Mouse (Mus musculus) liver (tissue): ENCODE measurements around the gene Fam160a2.

ENCODE experiments used
- DNase-seq: peaks from one replicate; pipeline ENCODE4 v3.0.0-alpha.2; 2020; ENCODE audit warnings: mixed read lengths

Gene Fam160a2

DNA sequence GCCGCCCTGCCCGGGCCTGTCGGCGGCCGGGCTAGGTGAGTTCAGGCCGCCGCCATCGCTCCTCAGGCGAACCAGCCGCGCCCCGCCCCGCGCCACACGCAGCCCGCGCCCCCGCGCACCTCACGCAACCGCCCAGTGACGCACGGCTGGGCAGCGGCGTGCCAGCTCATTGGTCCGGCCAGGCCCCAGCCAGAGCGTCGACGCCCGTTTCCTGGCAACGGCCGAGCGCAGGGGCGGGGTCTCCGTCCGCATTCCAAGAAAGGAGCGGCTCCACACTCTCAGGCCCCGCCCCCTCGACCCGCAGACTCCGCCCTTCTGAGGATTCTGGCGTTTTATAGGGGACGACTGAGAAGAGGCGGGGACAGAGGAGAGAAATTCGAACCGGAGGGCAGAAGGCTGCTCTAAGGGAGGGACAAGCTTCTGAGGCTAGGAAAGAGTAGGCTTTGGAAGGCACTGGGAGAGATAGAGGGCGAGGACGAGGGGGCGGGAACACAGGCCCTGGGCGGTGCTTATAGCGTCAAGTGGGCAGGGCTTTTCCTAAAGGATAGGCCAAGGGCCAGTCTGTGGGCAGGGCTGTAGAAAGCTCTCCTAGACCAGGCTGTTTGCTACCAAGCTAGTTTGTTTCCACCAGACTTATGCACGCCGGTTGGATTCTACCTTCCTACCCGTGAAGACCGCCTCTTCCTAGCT lies at the start of gene Fam160a2:
Gene Fam160a2 (minus strand): TSS at position 120 of the 690 bp plus-strand sequence.
- peak; percentile 100 for DNase-seq

DNA sequence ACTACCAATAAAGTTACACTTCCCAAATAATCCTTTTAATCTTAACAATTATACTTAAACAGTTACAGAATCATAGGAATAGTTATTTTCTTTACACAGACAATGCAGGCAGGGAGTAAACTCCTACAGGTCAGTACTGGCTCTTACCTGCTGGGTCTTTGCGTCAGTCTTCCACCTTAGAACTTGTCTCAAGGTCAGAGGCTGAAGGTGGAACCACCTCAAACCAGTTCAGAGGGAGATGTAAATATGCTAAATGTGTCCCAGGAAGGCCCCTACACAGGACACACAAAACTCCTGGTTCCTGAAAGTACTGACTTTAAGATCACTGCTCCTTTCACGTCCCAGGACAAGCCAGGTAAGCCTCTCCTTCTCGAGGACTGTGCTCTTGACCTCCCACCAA lies 45.2 kb upstream of the Fam160a2 start:
- DNase-seq, result no peak

DNA sequence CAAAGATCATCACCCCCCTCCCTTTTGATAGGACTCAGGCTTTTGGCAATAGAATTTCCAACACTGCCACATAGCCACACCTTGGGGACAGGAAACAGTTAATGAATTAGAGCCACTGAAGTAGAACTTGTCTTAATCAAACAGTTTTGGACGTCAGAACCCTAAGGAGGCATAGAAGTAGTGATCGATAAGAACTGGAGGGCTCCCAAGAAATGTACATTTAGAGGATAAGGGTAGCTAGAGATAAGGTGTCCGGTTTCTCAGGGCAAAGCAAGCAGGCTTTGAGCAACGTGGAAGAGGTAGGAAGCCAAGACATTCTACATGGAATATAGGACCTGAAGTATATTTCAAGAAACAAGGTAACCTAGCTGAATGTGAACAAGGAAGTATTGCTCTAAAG lies 41.6 kb upstream of the Fam160a2 start:
- DNase-seq, result no peak

DNA sequence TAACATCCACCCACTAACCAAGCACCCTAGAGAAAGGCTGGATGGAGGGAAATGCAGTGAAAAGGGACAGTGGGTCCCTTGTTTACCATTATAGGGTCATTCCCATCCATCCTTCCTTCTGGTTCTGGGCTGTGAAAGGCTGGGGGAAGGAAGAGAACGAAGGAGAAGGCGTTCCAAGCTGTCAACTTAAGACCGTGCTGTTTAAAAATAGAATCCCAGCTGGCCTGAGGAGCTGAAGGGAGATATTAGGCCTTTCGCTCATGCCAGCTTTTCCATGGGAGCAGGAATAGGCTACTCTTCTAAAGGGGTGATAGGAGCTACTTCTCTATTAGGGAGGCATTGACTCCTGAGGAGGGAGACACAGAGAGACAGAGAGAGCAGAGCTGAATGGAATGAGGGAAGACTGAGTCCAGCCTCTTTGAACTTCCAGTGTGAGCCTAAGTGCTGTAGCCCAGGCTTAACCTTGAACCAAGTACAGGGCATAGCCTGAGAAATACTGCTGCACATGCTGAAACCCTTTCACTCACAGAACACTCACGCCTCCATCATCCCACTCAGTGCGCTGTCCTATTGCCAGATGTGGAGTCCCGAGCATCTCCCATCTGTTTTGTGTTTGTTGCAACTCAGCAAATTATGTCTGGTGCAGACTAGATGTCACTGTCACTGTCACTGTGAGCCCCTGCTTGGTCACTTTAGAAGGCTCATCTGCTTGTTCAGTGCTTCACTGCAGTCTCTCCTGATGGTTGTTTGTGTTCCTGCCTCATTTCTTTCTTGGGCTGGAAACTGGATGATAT lies 38.3 kb upstream of the Fam160a2 start:
- no peak for DNase-seq

DNA sequence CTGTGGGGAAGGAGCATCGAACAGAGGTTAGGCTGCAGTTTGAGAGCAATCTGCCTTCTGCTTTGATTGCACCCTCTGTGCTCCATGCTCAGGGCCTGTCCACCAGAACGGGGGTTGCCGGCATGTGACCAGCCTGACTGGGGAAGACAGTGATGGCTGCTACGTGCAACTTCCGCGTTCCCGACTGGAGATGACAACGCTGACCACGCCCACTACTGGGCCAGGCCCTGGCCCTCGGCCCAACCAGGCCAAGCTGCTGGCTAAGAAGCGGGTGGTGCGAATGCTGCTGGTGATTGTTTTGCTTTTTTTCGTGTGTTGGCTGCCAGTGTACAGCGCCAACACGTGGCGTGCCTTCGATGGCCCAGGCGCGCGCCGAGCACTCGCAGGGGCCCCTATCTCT lies 34.9 kb upstream of the Fam160a2 start:
- peak; percentile 5 for DNase-seq

DNA sequence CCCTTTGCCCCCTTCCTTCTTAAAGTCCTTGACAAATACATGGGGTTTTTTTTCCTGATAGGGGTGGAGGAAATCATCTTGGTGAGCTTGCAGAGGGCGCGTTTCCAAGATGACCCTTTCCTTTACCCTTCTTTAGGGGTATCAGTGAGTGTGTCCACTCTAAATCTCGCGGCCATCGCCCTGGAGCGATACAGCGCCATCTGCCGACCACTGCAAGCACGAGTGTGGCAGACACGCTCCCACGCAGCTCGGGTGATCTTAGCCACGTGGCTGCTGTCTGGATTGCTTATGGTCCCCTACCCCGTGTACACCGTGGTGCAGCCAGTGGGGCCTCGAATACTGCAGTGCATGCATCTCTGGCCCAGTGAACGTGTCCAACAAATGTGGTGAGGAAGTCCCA lies 34.0 kb upstream of the Fam160a2 start:
- DNase-seq, result no peak

DNA sequence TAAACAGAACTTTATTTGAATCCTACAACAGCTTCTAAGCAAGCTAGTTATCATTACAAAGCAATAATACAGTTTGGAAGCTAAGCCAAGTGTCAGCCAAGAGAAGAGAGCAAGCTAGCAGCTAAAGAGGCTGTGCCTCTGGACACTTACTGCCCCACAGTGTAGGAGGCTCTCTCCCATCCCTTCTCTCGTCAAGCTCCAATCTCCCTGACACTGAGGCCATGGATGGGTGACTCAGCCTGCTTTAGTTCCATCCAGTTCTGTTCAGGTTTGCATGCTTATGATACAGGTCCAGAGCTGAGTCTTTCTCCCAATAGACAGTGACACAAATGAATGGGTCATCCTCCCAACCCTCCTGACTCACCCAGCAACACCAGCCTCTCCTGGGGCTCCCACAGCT lies 32.2 kb upstream of the Fam160a2 start:
- no peak for DNase-seq

DNA sequence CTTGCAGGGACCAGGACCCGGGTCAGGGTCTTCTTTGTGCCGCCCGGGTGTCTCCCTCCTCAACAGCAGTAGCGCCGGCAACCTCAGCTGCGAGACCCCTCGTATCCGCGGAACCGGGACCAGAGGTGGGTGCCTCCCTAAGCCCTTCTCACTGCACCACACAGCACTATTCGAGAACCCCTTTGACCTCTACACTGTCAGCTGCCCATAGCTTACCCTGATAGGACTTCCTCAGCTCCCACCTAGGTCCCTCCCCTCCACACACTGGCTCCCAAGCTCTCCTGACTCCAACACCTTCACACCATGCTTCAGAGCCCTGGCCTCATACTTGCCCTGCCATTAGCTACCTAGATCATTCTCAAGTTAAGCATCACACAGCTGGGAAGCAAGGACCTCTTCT lies 26.2 kb upstream of the Fam160a2 start:
- DNase-seq, result no peak

DNA sequence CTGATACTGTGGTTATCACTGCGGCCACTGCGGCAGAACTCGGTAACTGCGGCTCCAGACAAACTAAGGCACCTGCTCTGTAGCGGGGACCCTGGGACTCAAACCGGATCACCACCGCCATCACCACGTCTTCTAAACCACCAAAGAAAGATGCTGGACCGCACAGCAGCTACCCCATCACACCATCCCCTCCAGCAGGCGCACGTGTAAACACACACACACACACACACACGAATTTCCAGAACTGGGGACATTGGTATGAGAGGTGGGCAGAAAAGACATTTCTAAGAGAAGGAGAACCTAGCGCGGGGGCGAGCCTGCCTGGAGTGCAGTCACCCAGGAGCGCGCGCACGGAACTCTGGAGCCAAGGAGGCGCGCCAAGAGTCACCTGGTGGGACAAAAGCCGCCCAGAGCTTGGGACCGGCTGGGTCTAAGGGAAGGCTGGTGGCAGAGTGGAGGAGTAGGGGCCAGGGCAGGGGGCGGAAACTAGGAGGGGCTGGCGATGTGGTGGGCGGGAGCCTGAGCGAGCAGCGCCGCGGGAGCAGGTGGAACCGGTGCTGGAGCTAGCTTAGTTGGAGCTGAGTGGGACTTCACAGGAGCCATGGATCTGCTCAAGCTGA lies 25.7 kb upstream of the Fam160a2 start, which contains the start of gene Cckbr:
Gene Cckbr (plus strand): TSS at position 308 of the 620 bp plus-strand sequence.
- no peak for DNase-seq

DNA sequence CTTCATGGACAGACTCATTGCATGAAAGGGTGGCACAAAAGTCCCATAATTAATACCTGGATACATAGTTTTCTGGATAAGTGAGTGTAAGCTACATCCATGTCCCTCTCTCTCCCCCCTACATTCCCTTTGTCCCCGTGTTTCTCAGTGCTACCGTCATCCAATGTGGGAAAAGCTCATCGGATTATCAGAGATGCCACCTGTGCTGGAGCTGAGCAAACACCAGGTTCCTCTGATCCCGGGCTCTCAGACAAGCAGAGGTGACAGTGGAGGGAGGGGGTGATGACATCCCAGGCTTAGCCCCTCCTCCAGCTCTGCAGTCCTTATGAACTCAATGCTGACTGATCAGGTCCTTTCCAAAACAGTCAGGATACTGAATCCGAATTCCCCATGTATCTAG lies 24.5 kb upstream of the Fam160a2 start:
- DNase-seq, result no peak

DNA sequence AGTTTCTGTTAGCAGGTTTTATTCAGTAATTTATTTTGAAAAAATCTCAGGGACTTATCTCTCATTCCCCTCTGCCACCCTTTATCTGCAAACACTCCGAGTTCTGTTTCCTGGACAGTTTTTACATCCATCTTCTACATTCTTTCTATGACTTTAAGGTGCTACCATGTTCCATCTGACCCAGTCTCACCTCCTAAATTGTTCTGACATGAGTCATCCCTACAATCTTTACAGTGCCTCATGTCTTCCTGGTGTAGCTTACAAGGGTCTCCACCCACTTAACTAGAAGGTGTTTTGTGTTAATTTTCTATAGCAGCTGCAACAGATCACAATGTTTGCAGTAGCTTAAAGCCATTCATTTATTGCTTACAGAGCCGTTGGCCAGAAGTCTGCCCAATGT lies 21.0 kb upstream of the Fam160a2 start:
- DNase-seq, result no peak

DNA sequence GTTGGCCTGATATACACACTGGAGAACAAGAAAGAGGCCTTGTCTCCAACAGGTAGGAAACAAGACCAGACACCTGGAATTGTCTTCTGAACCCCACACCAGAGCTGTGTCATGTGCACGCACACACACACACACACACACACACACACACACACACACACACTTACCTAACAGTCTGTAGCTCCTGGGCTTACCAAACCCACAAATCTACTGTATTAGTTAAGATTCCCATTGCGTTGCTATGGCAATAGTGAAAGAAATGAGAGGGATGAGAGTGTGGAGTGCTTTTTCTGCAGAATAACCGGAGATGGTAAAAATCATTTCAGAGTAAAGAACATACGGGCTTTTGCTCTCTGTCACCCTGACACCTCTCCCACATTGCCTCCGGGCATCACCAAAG lies 18.3 kb upstream of the Fam160a2 start:
- no peak for DNase-seq

DNA sequence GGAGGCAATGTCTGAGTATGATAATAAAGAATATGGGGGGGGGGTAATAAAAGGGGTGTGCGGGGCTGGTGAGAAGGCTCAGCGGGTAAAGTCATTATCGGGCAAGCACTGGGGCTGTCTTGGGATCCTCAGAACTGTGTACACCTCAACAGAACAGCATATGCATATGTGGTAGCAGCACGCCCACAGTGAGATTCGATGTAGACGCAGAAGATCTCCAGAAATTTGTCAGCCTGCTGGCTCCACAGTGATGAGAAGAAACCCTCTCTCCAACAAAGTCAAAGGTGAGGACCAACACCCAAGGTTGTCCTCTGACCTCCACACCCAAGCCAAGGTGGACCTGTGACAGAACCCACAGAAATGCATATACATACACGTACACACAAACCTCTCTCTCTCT lies 16.7 kb upstream of the Fam160a2 start:
- no peak for DNase-seq

DNA sequence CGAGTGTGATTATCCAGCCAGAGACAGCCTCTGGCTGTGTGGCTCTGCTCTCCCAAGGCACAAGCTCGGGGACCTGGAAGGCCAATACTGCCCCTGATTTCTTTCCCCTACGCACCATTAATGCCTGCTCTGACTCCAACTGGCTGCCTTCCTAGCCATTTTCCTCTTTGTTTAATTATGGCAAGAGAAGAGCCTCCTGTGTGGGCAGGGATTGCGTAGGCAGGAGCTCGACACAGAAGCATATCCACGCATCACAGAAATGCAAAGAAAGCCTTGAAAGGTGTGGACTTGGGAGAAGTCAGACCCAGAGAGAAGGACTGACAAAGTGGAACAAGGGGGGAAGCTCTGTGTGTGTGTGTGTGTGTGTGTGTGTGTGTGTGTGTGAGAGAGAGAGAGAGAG lies 14.5 kb upstream of the Fam160a2 start:
- no peak for DNase-seq

DNA sequence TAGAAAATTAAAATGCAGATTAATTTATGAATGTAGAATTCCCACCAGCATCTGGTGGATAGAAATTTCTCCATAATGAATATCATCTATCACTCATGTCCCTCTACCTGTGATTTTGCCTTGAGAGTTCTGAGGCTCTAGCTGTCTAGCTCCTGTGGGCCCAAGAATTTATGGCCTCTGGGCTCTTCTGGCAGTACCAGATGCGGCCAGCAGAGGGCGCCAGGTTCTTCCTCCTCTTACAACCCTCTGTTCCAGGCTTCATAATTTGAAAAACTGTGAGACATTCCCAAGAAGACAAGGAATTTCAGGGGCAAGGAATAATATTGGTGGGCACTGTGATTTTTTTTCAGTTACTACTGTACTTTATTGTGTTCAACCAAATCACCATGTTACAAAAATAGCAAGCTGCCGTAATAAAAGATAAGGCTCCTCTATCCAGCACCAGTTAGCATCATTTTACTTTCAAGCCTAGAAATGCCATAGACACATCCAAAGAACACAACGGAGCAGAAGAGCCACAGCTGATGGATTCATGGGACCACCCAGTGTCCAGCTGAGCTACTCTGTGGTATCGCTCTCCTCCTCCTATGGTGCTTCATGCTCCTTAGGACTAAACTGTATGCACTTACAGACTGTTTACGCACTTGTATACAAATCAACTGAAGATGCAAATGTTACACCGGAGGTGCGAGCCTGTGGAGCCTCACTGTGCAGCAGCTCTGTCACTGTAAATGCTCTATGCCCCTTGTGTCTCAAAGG lies 12.2 kb upstream of the Fam160a2 start:
- peak; percentile 68 for DNase-seq

DNA sequence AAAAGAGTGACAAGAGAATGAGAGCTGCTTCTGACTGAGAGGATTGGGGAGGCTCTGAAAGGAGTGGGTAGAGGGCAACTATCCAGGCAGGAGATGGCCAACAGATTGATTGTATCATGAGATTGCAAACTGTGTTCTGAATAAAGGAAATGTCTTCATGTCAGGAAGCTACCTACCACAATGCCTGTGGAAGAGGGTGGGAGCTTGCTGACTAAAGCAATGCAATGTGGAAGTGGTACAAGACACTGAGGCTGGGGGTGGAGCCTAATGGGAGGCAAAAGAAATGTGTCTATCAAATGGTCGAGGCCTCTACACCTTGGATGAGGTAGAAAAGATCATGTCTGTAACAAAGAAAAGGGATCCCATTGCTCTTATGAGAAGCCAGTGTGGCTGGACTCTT lies 6.5 kb upstream of the Fam160a2 start:
- DNase-seq, result no peak

DNA sequence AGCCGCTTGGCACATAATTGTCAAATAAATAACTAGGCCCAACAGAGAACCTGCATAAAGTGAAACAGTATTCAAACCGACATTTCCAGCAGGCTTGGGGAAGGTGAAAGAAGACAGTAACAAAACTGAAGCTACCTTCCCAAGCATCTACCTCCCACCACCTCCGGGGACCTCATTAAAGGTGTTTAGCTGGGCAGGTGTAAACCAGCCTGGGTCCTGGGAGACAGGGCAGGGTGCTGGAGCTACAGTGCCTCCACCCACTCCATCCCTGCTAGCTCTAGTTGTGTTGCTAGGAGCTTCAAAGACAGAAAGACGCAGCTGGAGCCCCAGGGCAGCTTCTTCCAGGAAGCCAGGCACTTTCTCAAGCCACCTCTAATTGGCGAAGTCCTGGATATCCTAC lies 4.4 kb upstream of the Fam160a2 start, which contains the start of gene Cnga4:
Gene Cnga4 (plus strand): TSS at position 301 of the 400 bp plus-strand sequence.
- no peak for DNase-seq

DNA sequence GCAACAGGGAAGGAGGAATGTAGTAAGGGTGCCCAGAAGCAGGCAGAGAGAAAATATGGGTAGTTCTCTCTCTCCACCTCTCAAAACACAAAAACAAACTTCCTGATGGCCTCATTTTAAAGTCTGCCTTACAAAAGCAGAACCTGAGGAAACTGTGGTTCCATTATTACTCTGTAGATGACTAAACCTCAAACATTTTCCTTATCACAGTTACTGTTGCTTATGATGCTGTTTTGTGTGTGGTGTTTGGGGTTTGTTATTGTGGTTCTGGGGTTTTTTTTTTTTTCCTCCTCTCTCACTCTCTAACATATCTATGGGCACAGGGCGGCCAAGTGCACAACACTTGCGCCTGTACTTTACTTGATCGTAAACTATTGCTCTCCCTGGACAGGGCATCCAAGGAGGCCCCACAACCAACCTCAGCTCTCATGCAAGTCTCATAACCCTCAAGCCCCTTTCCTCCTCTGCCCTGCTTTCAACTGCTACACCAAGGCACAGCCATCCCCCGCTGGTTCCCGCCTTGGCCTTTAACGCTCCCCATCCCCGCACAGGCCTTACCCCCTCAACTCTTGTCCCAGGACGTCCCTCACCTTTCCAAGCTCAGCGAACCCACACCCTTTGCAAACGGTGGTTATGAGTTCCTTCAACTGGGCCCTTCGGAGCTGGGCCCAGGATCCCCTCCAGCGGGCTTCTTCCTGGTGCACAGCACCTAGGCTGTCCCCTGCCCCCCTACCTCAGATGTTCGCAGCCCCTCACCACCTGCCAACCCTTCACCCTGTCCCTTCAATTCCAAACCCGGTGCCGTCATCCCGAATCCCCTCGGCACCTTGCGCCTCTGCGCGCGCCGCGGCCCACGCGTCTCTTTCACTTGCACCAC lies 558 bp downstream of the Fam160a2 start:
- peak; percentile 19 for DNase-seq

DNA sequence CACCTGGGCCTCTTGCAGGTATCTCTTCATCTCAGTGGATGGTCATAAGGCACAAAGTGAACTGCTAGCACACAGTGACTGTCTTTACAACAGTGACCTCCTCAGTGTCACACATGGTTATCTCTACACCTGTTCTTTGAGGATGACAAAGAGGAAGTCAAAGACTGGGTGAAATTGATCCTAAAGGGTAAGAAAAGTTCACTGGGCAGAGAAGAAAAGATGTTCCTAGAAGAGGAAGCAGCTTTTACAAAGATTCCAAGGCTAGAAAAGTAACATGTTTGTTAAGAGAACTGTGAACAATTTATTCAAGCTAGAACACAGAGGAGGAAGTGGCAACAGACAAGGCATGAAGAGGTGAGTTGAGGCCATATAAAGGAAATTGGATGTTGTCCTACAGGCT lies 3.7 kb downstream of the Fam160a2 start:
- DNase-seq, result no peak

DNA sequence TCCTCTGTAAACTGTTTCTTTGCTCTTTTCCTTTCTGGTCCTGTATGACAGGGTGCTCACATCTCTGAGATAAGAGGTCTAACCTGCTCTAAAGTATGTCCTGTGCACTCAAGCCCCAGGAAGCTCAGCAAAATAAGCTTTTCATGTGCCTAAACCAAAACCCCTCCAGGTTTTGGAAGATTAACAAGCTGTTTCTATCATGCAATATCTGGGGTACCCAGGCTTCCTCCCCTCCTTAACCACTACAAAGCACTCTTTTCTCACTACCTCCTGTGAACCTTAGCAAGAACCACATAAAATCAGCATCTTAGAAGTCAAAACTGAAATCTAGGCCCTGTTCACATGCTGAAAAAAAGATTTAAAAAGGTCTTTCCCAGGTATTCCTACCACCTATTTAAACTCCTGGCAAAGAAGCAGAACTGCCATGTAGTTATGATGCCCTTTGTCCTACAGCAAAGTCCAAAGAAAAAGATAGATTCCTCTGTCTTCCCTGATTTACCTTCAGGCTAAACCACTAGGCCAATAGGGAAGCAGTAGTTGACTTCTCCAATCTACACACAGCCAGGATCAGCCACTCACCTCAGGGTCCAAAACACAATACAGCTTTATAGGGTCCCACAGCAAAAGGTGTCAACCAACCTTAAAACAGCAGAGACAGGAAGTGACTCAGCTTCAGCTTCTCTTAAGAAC lies 4.6 kb downstream of the Fam160a2 start:
- DNase-seq, result no peak

DNA sequence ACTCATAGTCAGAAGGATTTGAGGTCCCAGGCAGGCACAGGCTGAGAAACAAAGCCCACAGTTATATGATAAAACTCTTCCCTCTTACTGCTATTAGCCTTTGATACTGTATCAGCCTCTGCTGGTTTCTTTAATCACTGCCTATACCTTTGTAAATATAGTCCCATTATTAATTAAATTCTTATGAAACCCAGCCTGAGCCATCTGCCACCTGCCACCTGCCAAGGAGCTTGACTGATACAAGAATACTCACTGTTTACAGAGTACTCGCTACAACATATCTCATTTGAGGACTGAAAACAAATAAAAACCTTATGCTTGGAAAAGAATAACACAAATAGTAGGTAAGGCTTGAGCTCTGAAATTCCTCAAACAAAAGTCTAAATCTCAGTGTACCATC lies 5.2 kb downstream of the Fam160a2 start:
- DNase-seq, result no peak
